In genomic region chr7:38002451-38002850, GRCm38 (mm10) we compare ENCODE assay signal across 12 mouse cellular contexts.
"Had no signal": no experiment of that assay in that cellular context is flagged by ENCODE, and none has a peak within 500 bp of the region (broad histone marks: within the 10 kb centered on the region; RNA-seq: fewer than 3 reads in every experiment).

No protein-coding gene starts in this region.

- DNase-seq: layer of hippocampus, postnatal 36 days; liver; liver, postnatal 0 days; lung, embryonic 14.5 days had no signal

- H3K4me3 ChIP-seq: hindbrain, embryonic 15.5 days; left cerebral cortex, adult 2 months; limb, embryonic 13.5 days; midbrain, embryonic 13.5 days had no signal

- H3K9me3 ChIP-seq: hindbrain, embryonic 15.5 days; limb, embryonic 13.5 days; midbrain, embryonic 13.5 days had no signal

- H3K9ac ChIP-seq: hindbrain, embryonic 15.5 days; limb, embryonic 13.5 days; liver, embryonic 14.5 days; liver, postnatal 0 days; lung, embryonic 14.5 days; midbrain, embryonic 13.5 days had no signal

- H3K27ac ChIP-seq: hindbrain, embryonic 15.5 days; left cerebral cortex, adult 2 months; limb, embryonic 13.5 days; liver, embryonic 14.5 days; macrophage; midbrain, embryonic 13.5 days had no signal

- ATAC-seq: intestine, postnatal 0 days; liver, postnatal 0 days; lung, postnatal 0 days; midbrain, embryonic 13.5 days had no signal

- H3K4me2 ChIP-seq: hindbrain, embryonic 15.5 days; limb, embryonic 13.5 days; lung, embryonic 14.5 days; midbrain, embryonic 13.5 days had no signal

- H3K36me3 ChIP-seq: hindbrain, embryonic 15.5 days; limb, embryonic 13.5 days; midbrain, embryonic 13.5 days had no signal

- H3K27me3 ChIP-seq: hindbrain, embryonic 15.5 days; limb, embryonic 13.5 days; midbrain, embryonic 13.5 days had no signal
